Mouse (Mus musculus): ENCODE results near the gene Tmprss6. TPM values are rescaled to one million over a fixed set of nuclear protein-coding genes. Genes with fewer than 3 reads are reported as not detected.

The Tmprss6 gene
- polyA plus RNA-seq, 1 experiment from 2014 or later = 0.81 TPM

DNA sequence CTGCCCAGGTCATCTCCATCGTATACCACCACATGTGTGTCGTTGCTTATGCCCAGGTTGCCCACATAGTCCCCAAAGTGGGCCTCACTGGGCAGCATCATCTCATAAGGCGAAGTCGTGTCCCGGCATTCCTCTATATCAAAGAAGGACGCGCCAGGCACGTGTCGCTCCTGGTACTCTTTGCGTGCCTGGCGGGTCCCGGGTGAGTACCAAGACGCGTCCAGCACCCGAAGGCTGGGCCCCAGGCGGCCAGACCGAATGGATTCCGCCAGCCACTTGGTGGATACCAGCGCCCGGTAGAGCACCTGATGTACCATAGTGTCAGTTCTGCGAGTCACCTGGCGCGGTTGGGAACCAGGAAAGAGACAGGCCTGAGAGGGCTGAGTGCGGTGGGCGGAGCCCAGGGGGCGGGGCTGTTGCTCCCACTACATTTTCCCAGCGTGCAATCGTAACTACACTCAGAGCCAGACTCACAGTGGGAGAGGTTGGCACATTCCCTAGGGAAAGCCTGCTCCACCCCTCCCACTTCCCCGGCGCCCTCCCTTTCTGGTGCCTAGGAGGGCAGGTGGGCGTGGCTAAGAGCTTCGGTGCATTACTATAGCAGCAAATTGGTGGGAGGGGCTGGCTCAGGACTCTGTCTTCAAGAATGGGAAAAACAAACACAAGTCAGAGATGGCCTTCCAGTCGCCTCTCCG is 62.8 kb downstream of the Tmprss6 start, which contains the start of gene Tst:
Tst (minus strand) TSS at position 391 of the 695 bp plus-strand sequence.
- H3K4me1 ChIP-seq = peaks cover 51% of the 10 kb centered on the region
- H3K9me3 ChIP-seq = no peaks in the 10 kb centered on the region
- peak; percentile 60 for ATAC-seq (ENCODE audit: low FRiP score, low read depth)
- H3K27me3 ChIP-seq = peaks cover 30% of the 10 kb centered on the region
- peak within 1 kb of the TSS; percentile 74 for H3K9ac ChIP-seq
- peak within 1 kb of the TSS; percentile 88 for H3K27ac ChIP-seq
- peak within 1 kb of the TSS; percentile 97 for H3K4me2 ChIP-seq (replicated peaks)
- H3K36me3 ChIP-seq = no peaks in the 10 kb centered on the region
- H3K4me3 ChIP-seq = peak within 1 kb of the TSS; percentile 72
- WGBS = 2% methylated on average over 34 of the region's 34 CpGs

DNA sequence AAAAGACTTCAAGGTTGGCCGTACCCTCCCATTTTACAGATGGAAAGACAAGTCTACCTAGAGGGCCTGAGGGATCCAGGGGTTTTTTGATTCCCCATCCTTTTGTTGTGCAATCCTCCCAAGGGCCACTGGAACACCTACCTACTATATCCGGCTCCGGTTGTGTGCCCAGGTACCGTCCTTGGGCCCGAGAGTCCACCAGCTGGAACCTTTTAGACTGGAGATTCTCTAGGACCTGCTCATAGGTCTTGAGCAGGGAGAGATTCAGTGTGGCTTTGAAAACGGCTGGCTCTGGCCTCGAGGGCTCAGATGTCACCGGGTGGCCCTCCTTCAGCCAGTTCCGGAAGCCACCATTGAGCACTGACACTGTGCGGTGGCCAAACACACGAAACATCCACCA is 63.3 kb downstream of the Tmprss6 start:
- Histone ChIP-seq H3K4me3 (peak overlapping the region; percentile 72), H3K27ac (no peak overlapping the region), H3K36me3 (no peaks in the 10 kb centered on the region), H3K9me3 (no peaks in the 10 kb centered on the region), H3K27me3 (peaks cover 24% of the 10 kb centered on the region), H3K4me1 (peaks cover 46% of the 10 kb centered on the region), H3K9ac (peak overlapping the region; percentile 74; the same call in 1 of the 2 replicates), H3K4me2 (replicated peaks) (peak overlapping the region; percentile 97)
- WGBS = 47% methylated on average over 11 of the region's 11 CpGs
- ATAC-seq (ENCODE audit: low FRiP score, low read depth) = no peak

DNA sequence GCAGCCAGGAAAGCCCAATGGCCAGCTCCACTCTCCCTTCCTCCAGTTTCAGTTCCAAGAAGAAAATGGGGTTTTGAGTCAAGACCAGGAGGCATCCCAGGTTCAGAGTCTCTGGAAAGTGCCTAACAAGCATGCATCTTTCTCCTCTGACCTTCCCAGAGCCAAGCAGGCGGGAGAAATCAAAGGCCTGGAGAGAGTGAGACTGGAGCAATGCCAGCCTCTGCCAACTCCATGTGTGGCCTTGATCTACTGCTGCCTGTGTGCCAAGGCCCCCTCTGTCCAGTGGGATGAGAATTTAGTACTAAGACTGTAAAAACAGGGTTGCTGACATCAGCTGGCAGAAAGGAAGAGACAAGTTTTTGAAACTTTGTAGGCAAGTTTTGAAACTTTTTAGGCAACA is 64.5 kb downstream of the Tmprss6 start:
- H3K27ac ChIP-seq = no peak overlapping the region
- H3K9ac ChIP-seq = no peak overlapping the region
- no peak for ATAC-seq (ENCODE audit: low FRiP score, low read depth)
- H3K4me1 ChIP-seq = peaks cover 40% of the 10 kb centered on the region
- 42% methylated on average over 1 of the region's 1 CpGs for WGBS
- no peaks in the 10 kb centered on the region for H3K9me3 ChIP-seq
- peaks cover 12% of the 10 kb centered on the region for H3K27me3 ChIP-seq
- H3K4me2 ChIP-seq (replicated peaks) = no peak overlapping the region
- H3K4me3 ChIP-seq = no peak overlapping the region
- no peaks in the 10 kb centered on the region for H3K36me3 ChIP-seq

DNA sequence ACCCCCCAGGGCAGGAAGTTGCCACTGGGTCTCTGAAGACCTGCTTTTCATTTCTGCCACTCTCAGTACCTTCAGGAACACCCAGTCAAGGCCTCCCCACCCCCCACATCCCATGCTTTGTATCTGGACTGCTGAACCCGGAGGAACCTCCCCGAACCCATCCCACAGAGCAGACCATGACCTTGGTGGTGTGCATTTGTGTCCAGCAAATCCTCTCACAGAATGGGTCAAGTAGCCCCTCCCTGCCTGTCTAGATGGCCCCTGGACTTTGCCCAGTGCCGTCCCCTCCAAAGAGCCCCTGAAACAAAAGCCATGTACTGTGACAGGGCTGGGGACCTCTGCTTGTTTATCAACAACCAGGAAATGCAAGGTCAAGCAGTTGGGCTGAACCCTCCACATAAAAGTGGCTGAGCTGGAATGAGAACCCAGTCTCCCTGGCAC is 65.1 kb downstream of the Tmprss6 start:
- WGBS = 48% methylated on average over 3 of the region's 3 CpGs
- Histone ChIP-seq H3K27ac (no peak overlapping the region), H3K36me3 (no peaks in the 10 kb centered on the region), H3K9me3 (no peaks in the 10 kb centered on the region), H3K4me1 (peaks cover 40% of the 10 kb centered on the region), H3K4me2 (replicated peaks) (no peak overlapping the region), H3K27me3 (peaks cover 6% of the 10 kb centered on the region), H3K9ac (no peak overlapping the region), H3K4me3 (no peak overlapping the region)
- ATAC-seq (ENCODE audit: low FRiP score, low read depth) = no peak

DNA sequence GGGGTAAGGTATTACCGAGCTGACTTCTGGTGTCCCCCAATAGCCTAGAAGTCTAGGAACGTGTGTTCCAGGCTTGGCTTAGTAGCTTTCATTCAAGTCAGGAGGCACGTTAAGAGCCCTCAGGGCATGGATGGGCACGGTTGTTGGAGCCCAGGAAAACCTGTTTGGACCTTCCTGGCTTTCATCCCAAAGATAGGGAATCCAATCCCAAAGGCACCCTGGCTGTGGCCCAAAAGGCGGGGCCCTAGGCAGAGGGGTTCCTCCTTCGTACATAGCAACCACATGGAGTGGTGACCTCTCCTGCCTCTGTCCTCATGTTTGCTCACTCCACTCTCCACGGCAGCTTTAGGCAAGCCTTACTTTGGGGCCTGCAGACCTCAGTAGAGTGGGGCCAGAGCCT is 66.0 kb downstream of the Tmprss6 start:
- H3K36me3 ChIP-seq = no peaks in the 10 kb centered on the region
- no peak overlapping the region for H3K27ac ChIP-seq
- H3K27me3 ChIP-seq = no peaks in the 10 kb centered on the region
- H3K4me1 ChIP-seq = peaks cover 37% of the 10 kb centered on the region
- H3K9me3 ChIP-seq = no peaks in the 10 kb centered on the region
- no peak overlapping the region for H3K4me3 ChIP-seq
- no peak overlapping the region for H3K4me2 ChIP-seq (replicated peaks)
- ATAC-seq (ENCODE audit: low FRiP score, low read depth) = no peak
- 80% methylated on average over 7 of the region's 7 CpGs for whole genome bisulfite sequencing
- no peak overlapping the region for H3K9ac ChIP-seq

DNA sequence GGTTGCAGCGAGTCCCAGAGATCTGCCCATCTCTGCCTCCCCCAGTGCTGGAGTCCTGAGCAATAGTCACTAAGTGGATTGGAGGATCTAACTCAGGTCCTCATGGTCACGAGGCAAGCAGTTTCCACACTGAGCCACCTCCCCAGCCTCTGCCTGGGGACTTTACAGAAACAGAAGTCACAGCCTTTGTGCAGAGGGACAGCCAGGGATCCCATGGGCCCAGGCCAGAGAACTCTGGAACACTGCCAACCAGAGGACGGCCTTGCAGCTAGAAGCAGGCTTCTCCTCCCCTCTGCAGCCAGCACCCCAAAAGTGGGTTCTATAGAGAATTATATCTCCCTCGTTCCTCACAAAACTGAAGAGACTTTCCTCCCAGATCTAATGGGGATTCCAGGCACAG is 66.5 kb downstream of the Tmprss6 start:
- Histone ChIP-seq H3K27ac (0 out of 2 replicates have a peak overlapping the region, but pooled peaks have one; percentile 48), H3K9me3 (no peaks in the 10 kb centered on the region), H3K36me3 (no peaks in the 10 kb centered on the region), H3K27me3 (no peaks in the 10 kb centered on the region), H3K4me3 (no peak overlapping the region), H3K4me2 (replicated peaks) (no peak overlapping the region), H3K4me1 (peaks cover 32% of the 10 kb centered on the region), H3K9ac (no peak overlapping the region)
- ATAC-seq (ENCODE audit: low FRiP score, low read depth) = no peak
- WGBS = 56% methylated on average over 4 of the region's 4 CpGs

DNA sequence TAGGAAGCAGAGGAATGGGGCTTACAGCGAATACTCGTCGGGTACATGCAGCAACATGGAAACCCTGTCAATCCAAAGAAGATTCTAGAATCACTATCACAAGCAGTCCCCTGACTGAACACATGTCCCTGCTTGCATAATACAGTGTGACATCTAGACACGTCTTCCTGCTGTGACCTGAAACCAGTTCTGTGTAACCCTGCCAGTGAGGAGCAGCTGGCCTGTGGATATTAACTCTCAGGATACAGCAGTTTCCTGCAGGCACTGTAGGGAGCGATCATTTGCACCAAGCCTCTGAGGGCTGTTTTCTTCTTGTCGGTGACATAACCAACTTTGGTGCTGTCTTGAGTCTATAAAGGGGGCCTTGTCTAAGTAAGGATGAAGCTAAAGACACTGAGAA is 67.1 kb downstream of the Tmprss6 start:
- Histone ChIP-seq H3K36me3 (no peaks in the 10 kb centered on the region), H3K4me1 (peaks cover 30% of the 10 kb centered on the region), H3K27ac (no peak overlapping the region), H3K4me3 (no peak overlapping the region), H3K4me2 (replicated peaks) (no peak overlapping the region), H3K9ac (no peak overlapping the region), H3K27me3 (no peaks in the 10 kb centered on the region), H3K9me3 (no peaks in the 10 kb centered on the region)
- WGBS = 72% methylated on average over 6 of the region's 6 CpGs
- no peak for ATAC-seq (ENCODE audit: low FRiP score, low read depth)

DNA sequence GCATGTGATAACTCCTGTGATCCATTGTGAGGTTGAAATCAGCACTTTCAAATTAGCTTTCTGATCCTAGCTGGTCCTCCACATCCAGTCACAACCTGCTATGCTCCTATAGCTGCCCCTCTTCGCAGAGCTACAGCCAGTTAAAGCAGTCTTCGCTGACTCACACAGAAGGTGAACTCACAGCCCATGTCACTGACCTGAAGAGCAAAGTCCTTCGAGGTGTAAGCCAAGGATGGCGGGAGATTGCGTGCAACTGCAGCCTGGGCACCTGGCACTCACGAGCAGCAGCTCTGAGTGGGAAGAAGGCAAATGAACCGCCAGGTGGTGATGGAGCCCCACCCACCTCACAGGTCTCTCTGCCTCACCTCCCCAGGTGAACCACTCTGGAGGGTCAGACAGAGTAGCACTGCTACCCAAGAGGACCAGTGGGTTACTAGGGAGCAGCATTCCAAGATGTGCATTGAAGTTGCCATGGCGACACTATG is 72.9 kb downstream of the Tmprss6 start, which contains the start of gene Tex33:
Tex33 (minus strand) TSS at position 435 of the 485 bp plus-strand sequence.
- Histone ChIP-seq H3K27me3 (no peaks in the 10 kb centered on the region), H3K27ac (no peak within 1 kb of the TSS), H3K4me2 (replicated peaks) (no peak within 1 kb of the TSS), H3K4me1 (no peaks in the 10 kb centered on the region), H3K9me3 (no peaks in the 10 kb centered on the region), H3K4me3 (no peak within 1 kb of the TSS), H3K9ac (no peak within 1 kb of the TSS), H3K36me3 (no peaks in the 10 kb centered on the region)
- ATAC-seq (ENCODE audit: low FRiP score, low read depth) = no peak
- WGBS = 81% methylated on average over 8 of the region's 8 CpGs

DNA sequence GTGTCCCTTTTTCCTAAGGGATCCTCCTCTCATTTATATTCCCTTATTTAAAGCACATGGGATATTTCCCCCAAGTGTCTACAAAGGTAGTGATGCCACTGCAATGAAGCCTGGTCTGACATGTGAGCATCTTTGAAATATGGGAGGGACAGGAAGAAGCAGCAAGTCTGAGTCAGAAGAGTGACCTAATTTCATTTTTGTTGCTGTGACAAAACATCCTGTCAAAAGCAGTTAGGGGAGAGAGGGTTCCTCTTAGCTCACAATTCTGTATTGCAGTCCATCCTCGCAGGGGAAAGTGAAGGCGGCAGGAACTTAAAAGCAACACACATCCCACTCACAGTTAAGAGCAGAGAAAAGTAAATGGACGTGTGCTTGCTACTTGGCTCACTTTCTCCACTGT is 77.6 kb downstream of the Tmprss6 start:
- no peaks in the 10 kb centered on the region for H3K36me3 ChIP-seq
- ATAC-seq (ENCODE audit: low FRiP score, low read depth) = no peak
- no peak overlapping the region for H3K4me3 ChIP-seq
- H3K9me3 ChIP-seq = no peaks in the 10 kb centered on the region
- no peak overlapping the region for H3K27ac ChIP-seq
- no peak overlapping the region for H3K9ac ChIP-seq
- 90% methylated on average over 3 of the region's 3 CpGs for WGBS
- H3K4me1 ChIP-seq = no peaks in the 10 kb centered on the region
- H3K27me3 ChIP-seq = no peaks in the 10 kb centered on the region
- H3K4me2 ChIP-seq (replicated peaks) = no peak overlapping the region

Other genes with a start within 250 kb of the Tmprss6 start
- gene Ncf4, start 223.8 kb downstream of the Tmprss6 start, polyA plus RNA-seq (2015; fragmentation: Nextera tagmentation; extraction: Ambion mirVana) = 2.6 and 3.4 TPM in 2 replicates
- 0.39 and 0.50 TPM in 2 replicates for gene Csf2rb2, start 162.9 kb downstream of the Tmprss6 start, polyA plus RNA-seq (2015; fragmentation: Nextera tagmentation; extraction: Ambion mirVana)
- gene Csf2rb, start 142.9 kb downstream of the Tmprss6 start, polyA plus RNA-seq (2015; fragmentation: Nextera tagmentation; extraction: Ambion mirVana) = 1.2 and 1.6 TPM in 2 replicates
- not detected in 2 replicates for gene Tex33, start 72.7 kb downstream of the Tmprss6 start, polyA plus RNA-seq (2015; fragmentation: Nextera tagmentation; extraction: Ambion mirVana)
- 5.6 and 7.3 TPM in 2 replicates for gene Tst, start 62.7 kb downstream of the Tmprss6 start, polyA plus RNA-seq (2015; fragmentation: Nextera tagmentation; extraction: Ambion mirVana)
- gene Mpst, start 62.2 kb downstream of the Tmprss6 start, polyA plus RNA-seq (2015; fragmentation: Nextera tagmentation; extraction: Ambion mirVana) = 1.6 TPM in 2 replicates
- 45.0 and 48.3 TPM in 2 replicates for gene Kctd17, start 40.1 kb downstream of the Tmprss6 start, polyA plus RNA-seq (2015; fragmentation: Nextera tagmentation; extraction: Ambion mirVana)
- 0.22 and 0.24 TPM in 2 replicates for gene Il2rb, start 26.6 kb upstream of the Tmprss6 start, polyA plus RNA-seq (2015; fragmentation: Nextera tagmentation; extraction: Ambion mirVana)
- 32.2 and 34.6 TPM in 2 replicates for gene C1qtnf6, start 62.8 kb upstream of the Tmprss6 start, polyA plus RNA-seq (2015; fragmentation: Nextera tagmentation; extraction: Ambion mirVana)
- not detected in 2 replicates for gene Sstr3, start 76.1 kb upstream of the Tmprss6 start, polyA plus RNA-seq (2015; fragmentation: Nextera tagmentation; extraction: Ambion mirVana)
- 11.3 and 12.5 TPM in 2 replicates for gene Rac2, start 104.1 kb upstream of the Tmprss6 start, polyA plus RNA-seq (2015; fragmentation: Nextera tagmentation; extraction: Ambion mirVana)
- 8.0 and 8.7 TPM in 2 replicates for gene Cyth4, start 128.4 kb upstream of the Tmprss6 start, polyA plus RNA-seq (2015; fragmentation: Nextera tagmentation; extraction: Ambion mirVana)

All from limb, embryonic 13.5 days (tissue).